Mouse (Mus musculus) heart, adult 8-10 months (tissue): ENCODE data around the gene Gm47985. TPM values are rescaled to one million over a fixed set of nuclear protein-coding genes. Genes with fewer than 3 reads are reported as not detected.

Experiments used
- DNase-seq: peaks from one replicate; pipeline ENCODE4 v3.0.0; 2022; ENCODE audit warnings: low spot score
- total RNA-seq, 4 experiments: library from RNA; stranded (reverse); gene quantifications; 2 replicates each; pipeline ENCODE4 v1.2.4; 2022

The Gm47985 gene
- total RNA-seq, 4 experiments from 2014 or later = 0.60 to 1.2 (median 0.63) TPM; not detected in 1

GRCm38 (mm10) chr1:151219045-151219444 lies 36.7 kb downstream of the Gm47985 start:
- DNase-seq = no peak

GRCm38 (mm10) chr1:151220098-151220497 lies 37.8 kb downstream of the Gm47985 start:
- DNase-seq = no peak

- no peak for DNase-seq
Observed at GRCm38 (mm10) chr1:151222561-151223267, 40.4 kb downstream of the Gm47985 start.

- DNase-seq = no peak
Observed at GRCm38 (mm10) chr1:151223377-151223776, 41.0 kb downstream of the Gm47985 start.

- no peak for DNase-seq
Observed at GRCm38 (mm10) chr1:151224536-151224935, 42.2 kb downstream of the Gm47985 start.

GRCm38 (mm10) chr1:151227506-151227905 lies 45.2 kb downstream of the Gm47985 start:
- DNase-seq = no peak

- DNase-seq = no peak
Observed at GRCm38 (mm10) chr1:151228320-151228989, 46.1 kb downstream of the Gm47985 start.

- DNase-seq = no peak
Observed at GRCm38 (mm10) chr1:151232346-151232745, 50.0 kb downstream of the Gm47985 start.

- DNase-seq = no peak
Observed at GRCm38 (mm10) chr1:151233756-151234155, 51.4 kb downstream of the Gm47985 start.

Other genes with a start within 250 kb of the Gm47985 start
- gene Hmcn1, start 189.1 kb upstream of the Gm47985 start, total RNA-seq = 10 to 100 TPM; 10.9 to 15.1 (median 12.2) TPM
- gene Gm8947, start 9.8 kb downstream of the Gm47985 start, total RNA-seq = not detected
- not detected for gene Gm47995, start 15.9 kb downstream of the Gm47985 start, total RNA-seq
- gene 3110040M04Rik, start 21.6 kb downstream of the Gm47985 start, total RNA-seq = not detected
- gene Gm47996, start 27.6 kb downstream of the Gm47985 start, total RNA-seq = not detected
- gene Ivns1abp, start 161.9 kb downstream of the Gm47985 start, total RNA-seq = 100 to 1,000 TPM; 828 to 896 (median 874) TPM
- gene Swt1, start 245.9 kb downstream of the Gm47985 start, total RNA-seq = 10 to 100 TPM in 3 of 4 experiments, 1 to 10 TPM in 1; 9.8 to 12.1 (median 10.7) TPM
- gene Trmt1l, start 246.0 kb downstream of the Gm47985 start, total RNA-seq = 10 to 100 TPM; 18.7 to 26.2 (median 22.6) TPM